Mouse (Mus musculus): ENCODE results near the gene Col23a1. TPM values are rescaled to one million over a fixed set of nuclear protein-coding genes. Genes with fewer than 3 reads are reported as not detected.

Col23a1 gene
- polyA plus RNA-seq, 1 experiment, result 1.5 TPM

- TF ChIP-seq CTCF (IDR thresholded peaks at IDR 0.05; ENCODE audit: extremely low read depth, insufficient read depth, insufficient read length, insufficient replicate concordance), result no peak
- no peak for TF ChIP-seq POLR2A (IDR thresholded peaks at IDR 0.05; ENCODE audit: low read depth, low read length)
- no peak overlapping the region for H3K4me3 ChIP-seq (ENCODE audit: extremely low read depth, insufficient read depth, insufficient read length)
- DNase-seq (ENCODE audit: low read depth in 1 of 2, low spot score in 2 of 2), result no peak
- no peak overlapping the region for H3K27ac ChIP-seq (ENCODE audit: insufficient read depth, low read length)
- H3K27me3 ChIP-seq (ENCODE audit: control insufficient read depth, insufficient read depth, low read length), result no peaks in the 10 kb centered on the region
- peaks cover 3% of the 10 kb centered on the region for H3K4me1 ChIP-seq (ENCODE audit: control insufficient read depth, insufficient read depth, insufficient read length)
- peaks cover 28% of the 10 kb centered on the region for H3K36me3 ChIP-seq (ENCODE audit: control insufficient read depth, insufficient read depth, low read length)
- WGBS, result 94% methylated on average over 4 of the region's 4 CpGs
Measured at GRCm38 (mm10) chr11:51593368-51593767, 303.6 kb downstream of the Col23a1 start.

- H3K27me3 ChIP-seq (ENCODE audit: control insufficient read depth, insufficient read depth, low read length), result no peaks in the 10 kb centered on the region
- no peak for DNase-seq (ENCODE audit: low read depth in 1 of 2, low spot score in 2 of 2)
- TF ChIP-seq POLR2A (IDR thresholded peaks at IDR 0.05; ENCODE audit: low read depth, low read length) (no peak), CTCF (IDR thresholded peaks at IDR 0.05; ENCODE audit: extremely low read depth, insufficient read depth, insufficient read length, insufficient replicate concordance) (no peak)
- no peak overlapping the region for H3K4me3 ChIP-seq (ENCODE audit: extremely low read depth, insufficient read depth, insufficient read length)
- H3K4me1 ChIP-seq (ENCODE audit: control insufficient read depth, insufficient read depth, insufficient read length), result peaks cover 3% of the 10 kb centered on the region
- peaks cover 29% of the 10 kb centered on the region for H3K36me3 ChIP-seq (ENCODE audit: control insufficient read depth, insufficient read depth, low read length)
- 95% methylated on average over 6 of the region's 6 CpGs for WGBS
- no peak overlapping the region for H3K27ac ChIP-seq (ENCODE audit: insufficient read depth, low read length)
Measured at GRCm38 (mm10) chr11:51593849-51594248, 304.1 kb downstream of the Col23a1 start.

- no peak for DNase-seq (ENCODE audit: low read depth in 1 of 2, low spot score in 2 of 2)
- Histone ChIP-seq H3K36me3 (ENCODE audit: control insufficient read depth, insufficient read depth, low read length) (peaks cover 37% of the 10 kb centered on the region), H3K4me1 (ENCODE audit: control insufficient read depth, insufficient read depth, insufficient read length) (peaks cover 3% of the 10 kb centered on the region), H3K27me3 (ENCODE audit: control insufficient read depth, insufficient read depth, low read length) (no peaks in the 10 kb centered on the region), H3K27ac (ENCODE audit: insufficient read depth, low read length) (peak overlapping the region; percentile 25; the same call in 1 of the 2 replicates), H3K4me3 (ENCODE audit: extremely low read depth, insufficient read depth, insufficient read length) (no peak overlapping the region)
- no peak for TF ChIP-seq POLR2A (IDR thresholded peaks at IDR 0.05; ENCODE audit: low read depth, low read length)
- TF ChIP-seq CTCF (IDR thresholded peaks at IDR 0.05; ENCODE audit: extremely low read depth, insufficient read depth, insufficient read length, insufficient replicate concordance), result no peak
- WGBS, result 53% methylated on average over 3 of the region's 3 CpGs
Measured at GRCm38 (mm10) chr11:51594715-51595350, 305.1 kb downstream of the Col23a1 start.

- no peak for TF ChIP-seq CTCF (IDR thresholded peaks at IDR 0.05; ENCODE audit: extremely low read depth, insufficient read depth, insufficient read length, insufficient replicate concordance)
- no peak for TF ChIP-seq POLR2A (IDR thresholded peaks at IDR 0.05; ENCODE audit: low read depth, low read length)
- WGBS, result 62% methylated on average over 1 of the region's 1 CpGs
- H3K27me3 ChIP-seq (ENCODE audit: control insufficient read depth, insufficient read depth, low read length), result no peaks in the 10 kb centered on the region
- peak overlapping the region; percentile 24; the same call in 1 of the 2 replicates for H3K27ac ChIP-seq (ENCODE audit: insufficient read depth, low read length)
- H3K36me3 ChIP-seq (ENCODE audit: control insufficient read depth, insufficient read depth, low read length), result peaks cover 43% of the 10 kb centered on the region
- H3K4me1 ChIP-seq (ENCODE audit: control insufficient read depth, insufficient read depth, insufficient read length), result peaks cover 3% of the 10 kb centered on the region
- no peak overlapping the region for H3K4me3 ChIP-seq (ENCODE audit: extremely low read depth, insufficient read depth, insufficient read length)
- no peak for DNase-seq (ENCODE audit: low read depth in 1 of 2, low spot score in 2 of 2)
Measured at GRCm38 (mm10) chr11:51595459-51596083, 305.9 kb downstream of the Col23a1 start.

GRCm38 (mm10) chr11:51597553-51597952, 307.8 kb downstream of the Col23a1 start:
- DNase-seq (ENCODE audit: low read depth in 1 of 2, low spot score in 2 of 2), result no peak
- H3K4me1 ChIP-seq (ENCODE audit: control insufficient read depth, insufficient read depth, insufficient read length), result peaks cover 3% of the 10 kb centered on the region
- WGBS, result 82% methylated on average over 2 of the region's 2 CpGs
- no peaks in the 10 kb centered on the region for H3K27me3 ChIP-seq (ENCODE audit: control insufficient read depth, insufficient read depth, low read length)
- no peak overlapping the region for H3K4me3 ChIP-seq (ENCODE audit: extremely low read depth, insufficient read depth, insufficient read length)
- no peak for TF ChIP-seq CTCF (IDR thresholded peaks at IDR 0.05; ENCODE audit: extremely low read depth, insufficient read depth, insufficient read length, insufficient replicate concordance)
- TF ChIP-seq POLR2A (IDR thresholded peaks at IDR 0.05; ENCODE audit: low read depth, low read length), result no peak
- peaks cover 57% of the 10 kb centered on the region for H3K36me3 ChIP-seq (ENCODE audit: control insufficient read depth, insufficient read depth, low read length)
- no peak overlapping the region for H3K27ac ChIP-seq (ENCODE audit: insufficient read depth, low read length)

- no peak overlapping the region for H3K4me3 ChIP-seq (ENCODE audit: extremely low read depth, insufficient read depth, insufficient read length)
- H3K36me3 ChIP-seq (ENCODE audit: control insufficient read depth, insufficient read depth, low read length), result peaks cover 63% of the 10 kb centered on the region
- no peaks in the 10 kb centered on the region for H3K27me3 ChIP-seq (ENCODE audit: control insufficient read depth, insufficient read depth, low read length)
- DNase-seq (ENCODE audit: low read depth in 1 of 2, low spot score in 2 of 2), result no peak
- WGBS, result 77% methylated on average over 3 of the region's 3 CpGs
- peaks cover 3% of the 10 kb centered on the region; the same call in 1 of the 2 replicates for H3K4me1 ChIP-seq (ENCODE audit: control insufficient read depth, insufficient read depth, insufficient read length)
- no peak for TF ChIP-seq POLR2A (IDR thresholded peaks at IDR 0.05; ENCODE audit: low read depth, low read length)
- no peak for TF ChIP-seq CTCF (IDR thresholded peaks at IDR 0.05; ENCODE audit: extremely low read depth, insufficient read depth, insufficient read length, insufficient replicate concordance)
- no peak overlapping the region for H3K27ac ChIP-seq (ENCODE audit: insufficient read depth, low read length)
Measured at GRCm38 (mm10) chr11:51602253-51602652, 312.5 kb downstream of the Col23a1 start.
